Mouse (Mus musculus): ENCODE results near the gene Phxr2.
"Not testable (repeated sequence)": the region's sequence is repeated elsewhere in the genome, so short reads cannot be mapped to it uniquely, and the experiment has no call there.

The Phxr2 gene

DNA sequence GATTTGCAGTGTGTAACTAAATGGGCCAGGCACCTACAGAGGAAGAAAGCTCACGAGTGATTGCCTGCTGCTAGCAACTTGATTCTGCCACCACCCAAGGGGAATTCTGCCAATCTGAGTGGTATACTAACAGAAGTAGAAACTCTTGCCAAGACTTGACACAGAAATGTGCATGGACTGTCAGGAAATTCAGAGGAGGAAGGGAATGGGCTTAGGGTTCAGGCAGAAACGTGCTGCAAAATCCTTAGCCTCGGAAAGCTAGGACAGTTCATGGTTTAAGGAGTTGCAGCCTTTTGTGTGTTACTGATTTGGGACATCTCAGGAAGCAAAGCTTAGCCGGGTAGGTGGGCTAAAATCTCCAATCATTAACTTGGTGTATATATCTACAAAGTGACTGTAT, at the start of gene Phxr2:
Gene Phxr2, minus strand, starts transcription at position 101 of the 400 bp plus-strand sequence.
- no peak for DNase-seq (ENCODE audit: low read depth, low spot score)

- DNase-seq (ENCODE audit: low read depth, low spot score), result no peak
These were observed 46.9 kb upstream of the Phxr2 start for GRCm38 (mm10) chr10:99172906-99173507.

GRCm38 (mm10) chr10:99171961-99172497, 45.9 kb upstream of the Phxr2 start:
- DNase-seq (ENCODE audit: low read depth, low spot score), result peak; percentile 74

DNA sequence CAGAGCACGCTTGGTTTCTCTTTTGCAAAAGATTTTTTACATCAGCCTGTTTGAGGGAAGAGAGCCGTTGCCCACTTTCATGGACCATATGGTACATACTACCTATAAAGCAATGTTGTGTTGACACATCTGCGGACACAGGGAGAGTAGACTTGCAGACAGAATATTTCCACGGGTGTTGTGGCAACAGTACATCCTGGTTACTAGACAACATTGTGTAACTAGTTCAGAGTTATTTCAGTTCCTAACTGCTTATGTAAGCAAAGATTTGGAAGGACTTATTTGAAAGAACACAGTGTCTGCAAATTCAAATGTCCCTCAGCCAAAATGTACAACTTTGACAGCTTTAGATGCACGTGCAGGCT, 43.6 kb upstream of the Phxr2 start:
- no peak for DNase-seq (ENCODE audit: low read depth, low spot score)

DNA sequence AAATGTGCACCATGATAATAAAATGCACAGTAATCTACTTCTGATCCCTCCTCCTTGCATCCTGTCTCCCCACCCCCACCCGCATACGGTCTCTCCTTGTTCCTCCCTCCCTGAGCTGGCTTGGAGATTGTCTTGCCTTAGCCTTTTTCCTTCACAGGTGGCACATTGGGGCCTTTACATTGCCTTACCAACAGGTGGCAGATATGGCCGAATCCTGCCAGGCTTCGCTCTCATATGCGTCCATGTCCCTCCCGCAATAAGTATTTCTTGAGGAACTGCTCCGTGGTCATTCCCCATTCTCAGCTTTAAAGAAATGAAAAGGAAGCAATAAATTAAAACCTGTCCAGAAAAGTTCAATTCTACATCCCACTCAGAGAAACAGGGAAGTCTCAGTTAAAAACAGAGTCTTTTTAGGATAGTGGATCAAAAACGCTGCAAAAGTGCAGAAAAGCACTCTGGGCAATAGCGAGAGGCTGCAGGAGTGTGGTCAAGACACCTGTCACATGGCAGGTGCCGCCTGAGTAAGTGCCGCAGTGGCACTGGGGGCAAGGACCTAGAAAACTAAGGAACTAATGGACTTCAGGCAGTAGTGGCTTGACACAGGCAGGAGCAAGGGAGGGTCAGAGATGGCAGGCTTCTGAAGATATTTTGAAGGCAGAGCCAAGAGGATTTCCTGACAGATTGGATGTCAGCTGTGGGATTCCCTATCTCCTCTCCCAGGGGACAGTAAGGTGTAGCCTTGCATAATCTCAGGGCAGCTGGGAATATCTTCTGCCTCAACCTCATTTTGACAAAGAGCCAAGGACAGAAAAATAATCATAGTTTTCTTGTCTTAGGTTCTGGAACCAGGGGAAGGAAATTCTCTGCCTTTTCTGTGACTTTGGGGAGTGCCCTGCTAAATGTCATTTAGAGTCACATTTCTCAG, 43.0 kb upstream of the Phxr2 start:
- no peak for DNase-seq (ENCODE audit: low read depth, low spot score)

DNA sequence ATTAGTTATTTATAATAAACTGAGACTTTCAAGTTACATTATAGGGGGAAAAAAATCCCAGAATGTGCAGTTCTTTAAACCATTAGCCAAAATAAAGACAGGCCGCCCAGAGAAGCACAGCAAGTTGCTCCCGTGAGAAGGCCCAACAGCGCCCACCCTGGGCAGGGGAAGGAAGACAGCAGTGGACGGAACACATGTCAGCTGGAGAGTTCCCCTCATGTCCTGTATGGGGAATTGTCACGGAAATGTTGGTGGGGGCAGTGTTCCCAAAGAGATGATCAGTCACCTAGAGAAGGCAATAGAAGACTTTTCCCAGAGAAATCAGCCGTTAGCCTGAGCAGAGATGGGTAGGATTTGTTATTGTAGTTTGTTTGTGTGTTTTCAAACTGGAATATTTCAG, 42.3 kb upstream of the Phxr2 start:
- no peak for DNase-seq (ENCODE audit: low read depth, low spot score)

- DNase-seq (ENCODE audit: low read depth, low spot score), result no peak
These were observed 40.3 kb upstream of the Phxr2 start for GRCm38 (mm10) chr10:99166392-99166791.

GRCm38 (mm10) chr10:99165751-99166282, 39.7 kb upstream of the Phxr2 start:
- peak; percentile 52 for DNase-seq (ENCODE audit: low read depth, low spot score)

- peak; percentile 58 for DNase-seq (ENCODE audit: low read depth, low spot score)
These were observed 38.8 kb upstream of the Phxr2 start for GRCm38 (mm10) chr10:99164871-99165477.

DNA sequence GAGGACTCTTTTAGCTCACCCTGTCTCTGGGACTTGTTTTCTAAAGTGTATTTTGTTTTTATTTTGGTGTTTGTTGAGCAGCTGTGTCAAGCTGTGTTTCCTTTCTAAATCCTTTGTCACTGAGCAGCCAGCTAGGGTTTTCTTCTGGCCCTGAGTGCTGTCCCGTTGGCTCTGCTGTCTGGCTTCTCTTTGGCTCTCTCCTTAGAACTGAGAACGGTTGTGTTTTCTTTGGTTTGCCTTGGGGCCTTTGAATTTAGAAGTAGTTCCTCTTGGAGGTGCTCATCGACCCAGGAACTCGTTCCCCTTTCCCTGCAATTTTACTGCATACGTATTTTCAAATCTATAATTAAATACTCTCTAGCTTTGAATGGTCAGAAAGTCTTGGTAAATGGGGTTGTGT, 36.9 kb upstream of the Phxr2 start:
- DNase-seq (ENCODE audit: low read depth, low spot score), result no peak

DNA sequence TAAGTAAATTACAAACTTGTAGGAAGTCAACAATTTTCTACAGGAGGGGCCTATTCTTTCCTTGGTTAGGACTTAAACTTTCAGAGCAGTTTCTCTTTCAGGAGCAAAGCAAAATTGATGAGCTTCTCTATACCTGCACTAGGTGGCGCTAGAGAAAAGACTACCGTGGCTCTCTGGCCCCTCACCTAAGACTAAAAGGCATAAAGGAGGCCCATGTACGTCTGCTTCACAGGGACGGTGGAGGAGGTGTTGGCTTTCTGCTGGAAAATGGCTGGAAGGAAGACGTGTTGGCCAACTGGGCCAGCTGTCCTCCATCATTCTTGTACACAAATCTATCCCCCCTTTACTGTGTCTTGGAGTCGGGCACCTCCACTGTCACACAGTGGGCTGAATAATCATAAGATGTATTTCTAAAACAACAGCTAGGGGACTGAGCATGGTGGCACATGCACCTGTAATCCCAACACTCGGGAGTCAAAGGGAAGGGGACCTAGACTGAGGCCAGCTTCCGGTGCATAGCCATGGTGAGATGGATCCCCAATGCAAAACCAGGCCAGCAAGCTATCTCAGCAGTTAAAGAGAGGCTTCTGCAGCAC, 36.0 kb upstream of the Phxr2 start:
- peak; percentile 73 for DNase-seq (ENCODE audit: low read depth, low spot score)

DNA sequence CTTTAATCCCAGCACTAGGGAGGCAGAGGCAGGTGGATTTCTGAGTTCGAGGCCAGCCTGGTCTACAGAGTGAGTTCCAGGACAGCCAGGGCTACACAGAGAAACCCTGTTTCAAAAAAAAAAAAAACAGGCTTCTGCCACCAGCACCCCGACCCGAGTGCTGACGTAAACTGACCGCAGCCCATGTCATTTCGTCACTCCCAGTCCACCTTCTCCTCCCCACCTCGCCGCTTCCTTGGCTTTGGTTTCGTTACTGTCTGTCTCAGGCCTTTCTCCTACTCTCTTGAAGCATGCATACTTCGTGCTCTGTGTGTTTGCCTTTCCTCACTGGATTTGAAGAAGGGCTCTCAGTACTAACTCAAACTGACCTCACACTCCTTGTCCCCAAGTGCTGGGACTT, 31.6 kb upstream of the Phxr2 start:
- DNase-seq (ENCODE audit: low read depth, low spot score), result not testable (repeated sequence)

GRCm38 (mm10) chr10:99156808-99157207, 30.7 kb upstream of the Phxr2 start:
- DNase-seq (ENCODE audit: low read depth, low spot score), result peak; percentile 34

DNA sequence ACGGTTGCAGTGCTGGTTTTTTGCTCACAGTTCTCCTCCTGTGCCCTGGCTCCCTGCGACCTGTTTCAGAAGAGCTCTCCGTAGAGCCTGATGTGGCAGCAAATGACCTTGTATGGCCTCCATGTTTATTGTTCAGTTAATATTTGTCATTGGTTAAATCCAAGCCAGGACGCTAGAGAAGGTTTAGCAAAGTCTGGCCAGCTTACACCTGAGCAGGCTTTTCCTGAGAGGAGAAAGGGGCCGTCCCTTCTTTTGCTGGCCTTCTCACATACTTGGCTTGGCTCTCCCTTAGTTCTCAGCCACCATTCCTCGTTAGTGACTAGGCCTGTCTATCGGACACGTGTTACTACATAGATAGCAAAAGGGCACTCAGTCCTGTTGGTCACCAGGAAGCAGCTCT, 28.5 kb upstream of the Phxr2 start:
- DNase-seq (ENCODE audit: low read depth, low spot score), result no peak

DNA sequence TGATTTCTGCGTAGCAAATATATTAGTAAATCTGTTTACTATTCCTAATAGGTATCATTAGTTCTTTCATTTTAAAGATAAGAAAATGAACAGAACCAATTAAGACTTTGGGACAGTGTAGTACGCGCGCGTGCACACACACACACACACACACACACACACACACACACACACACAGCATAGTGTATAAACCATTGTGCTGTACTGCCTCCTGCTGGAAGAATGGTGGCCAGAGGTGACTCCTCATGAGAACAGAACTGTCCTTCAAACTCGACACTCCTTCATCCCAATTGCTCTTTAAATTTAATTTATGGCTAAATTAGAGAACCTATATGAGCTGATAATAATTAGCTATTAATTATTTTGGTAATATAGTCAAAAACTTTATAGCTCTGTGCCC, 25.9 kb upstream of the Phxr2 start:
- no peak for DNase-seq (ENCODE audit: low read depth, low spot score)

GRCm38 (mm10) chr10:99151580-99151979, 25.5 kb upstream of the Phxr2 start:
- no peak for DNase-seq (ENCODE audit: low read depth, low spot score)

DNA sequence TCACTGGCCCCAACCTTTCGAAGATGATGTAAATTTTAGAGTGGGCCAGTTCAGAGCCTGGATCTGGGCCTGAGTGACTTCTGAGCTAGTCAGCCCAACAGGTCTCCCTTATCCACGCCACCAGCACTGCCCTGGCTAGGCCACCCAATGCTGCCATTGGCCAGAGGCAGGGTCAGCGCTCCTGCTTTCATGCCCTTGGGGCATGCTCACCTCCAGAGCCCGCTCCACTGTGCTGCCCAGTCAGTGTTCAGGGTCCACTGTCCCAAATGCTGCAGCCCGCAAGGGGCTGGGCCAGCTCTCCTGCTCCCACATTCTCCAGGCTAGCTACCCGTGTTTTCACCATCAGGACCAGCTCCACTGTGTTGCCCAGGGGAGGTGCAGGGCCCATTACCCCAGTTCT, 23.9 kb upstream of the Phxr2 start:
- no peak for DNase-seq (ENCODE audit: low read depth, low spot score)

DNA sequence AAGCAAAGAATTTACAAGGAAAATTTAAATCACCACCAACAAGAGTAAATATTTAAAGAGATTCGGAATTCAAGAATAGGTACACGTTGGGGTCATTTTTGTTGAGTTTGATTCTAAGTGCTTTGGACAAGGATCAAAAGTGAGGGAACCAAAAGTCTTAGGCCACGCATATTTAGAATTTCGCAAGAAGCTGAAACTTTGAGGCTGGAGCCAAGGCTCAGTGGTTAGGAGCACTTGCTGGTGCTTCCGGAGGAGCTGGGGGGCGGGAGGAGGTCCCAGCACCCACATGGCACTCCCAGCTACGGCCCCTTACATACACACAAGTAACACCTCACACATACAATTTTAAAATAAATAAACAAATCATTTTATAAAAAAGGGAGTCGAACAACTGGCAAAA, 20.5 kb upstream of the Phxr2 start:
- no peak for DNase-seq (ENCODE audit: low read depth, low spot score)

GRCm38 (mm10) chr10:99145611-99146010, 19.5 kb upstream of the Phxr2 start:
- DNase-seq (ENCODE audit: low read depth, low spot score), result no peak

GRCm38 (mm10) chr10:99136337-99136736, 10.2 kb upstream of the Phxr2 start:
- DNase-seq (ENCODE audit: low read depth, low spot score), result no peak

- no peak for DNase-seq (ENCODE audit: low read depth, low spot score)
These were observed 7.3 kb upstream of the Phxr2 start for GRCm38 (mm10) chr10:99133321-99133875.
